Mouse (Mus musculus) liver, embryonic 11.5 days (tissue): ENCODE measurements around the gene Cyp1a2. TPM values are rescaled to one million over a fixed set of nuclear protein-coding genes. Genes with fewer than 3 reads are reported as not detected.

Source experiments
- ATAC-seq: fragments of 200-750 bp; cut with Nextera tagmentation; replicated peaks from 2 replicates; pipeline ENCODE4 v1.8.0; 2017; ENCODE audit warnings: moderate number of reproducible peaks, mild to moderate bottlenecking, moderate TSS enrichment, moderate library complexity; ENCODE audit not compliant: low FRiP score
- DNase-seq: peaks from one replicate; pipeline ENCODE4 v3.0.0-alpha.2; 2017; ENCODE audit warnings: low spot score
- H3K27ac ChIP-seq: fragments of 300-500 bp; sonication (generic); 2 replicates; pipeline ENCODE4 v1.5.1; 2014; ENCODE audit warnings: mild to moderate bottlenecking, low read depth, low read length, control low read depth
- H3K27me3 ChIP-seq: fragments of 300-500 bp; sonication (generic); replicated peaks from 2 replicates; pipeline ENCODE4 v1.6.1; 2014; ENCODE audit warnings: low read length, mixed read lengths; ENCODE audit not compliant: control insufficient read depth, insufficient read depth
- H3K36me3 ChIP-seq: fragments of 300-500 bp; sonication (generic); 2 replicates; pipeline ENCODE4 v1.6.1; 2014; ENCODE audit warnings: mild to moderate bottlenecking, low read length, moderate library complexity, mixed read lengths; ENCODE audit not compliant: control insufficient read depth, insufficient read depth
- H3K4me1 ChIP-seq: fragments of 300-500 bp; sonication (generic); replicated peaks from 2 replicates; pipeline ENCODE4 v1.6.1; 2014; ENCODE audit warnings: low read length, mixed read lengths; ENCODE audit not compliant: control insufficient read depth, insufficient read depth
- H3K4me2 ChIP-seq: fragments of 300-500 bp; sonication (generic); 2 replicates; pipeline ENCODE4 v1.6.1; 2014; ENCODE audit warnings: mild to moderate bottlenecking, control low read depth, moderate library complexity
- H3K4me3 ChIP-seq: fragments of 300-500 bp; sonication (generic); 2 replicates; pipeline ENCODE4 v1.5.1; 2014; ENCODE audit warnings: low read depth, low read length, control low read depth
- H3K9ac ChIP-seq: fragments of 300-500 bp; sonication (generic); 2 replicates; pipeline ENCODE4 v1.6.1; 2014; ENCODE audit warnings: low read depth, low read length, control low read depth
- H3K9me3 ChIP-seq: fragments of 300-500 bp; sonication (generic); 2 replicates; pipeline ENCODE4 v1.6.1; 2016; ENCODE audit warnings: low read length, inconsistent platforms, mixed read lengths; ENCODE audit not compliant: control insufficient read depth
- WGBS: fragments of 180-500 bp; shearing (Covaris S2); extraction: QIAGEN DNeasy Blood & Tissue Kit; methylation state at CpG from one replicate; pipeline ENCODE4 v1.1.7; 2014; 5-methylcytosine and 5-hydroxymethylcytosine counted together
- polyA plus RNA-seq: library from polyadenylated mRNA; unstranded; fragments of >200 nt; fragmentation: Nextera tagmentation; extraction: Ambion mirVana; gene quantifications from 2 replicates; pipeline ENCODE4 v1.2.1, GENCODE M21; 2014

The Cyp1a2 gene
- polyA plus RNA-seq, result not detected in 2 replicates

DNA sequence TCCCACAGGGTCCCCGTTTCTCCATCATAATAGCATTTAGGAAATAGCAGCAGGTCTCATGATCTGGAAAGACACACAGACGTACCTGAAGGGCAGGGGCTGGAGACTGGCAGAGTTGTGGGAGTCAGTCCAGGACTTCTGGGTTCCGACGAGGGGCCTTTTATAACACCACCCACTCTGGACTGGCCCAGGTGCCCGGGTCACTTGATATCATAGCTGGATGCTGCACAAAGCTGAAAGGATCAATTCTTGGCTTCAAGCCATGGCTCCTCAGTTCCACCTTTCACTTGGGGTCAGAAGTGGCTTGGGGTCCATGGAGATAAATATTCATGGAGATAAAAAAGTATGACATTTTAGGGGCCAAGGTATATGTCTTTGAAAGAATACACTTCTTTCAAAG lies at the start of gene Cyp1a2:
TSS of gene Cyp1a2 (minus strand) at position 184 of the 400 bp plus-strand sequence.
- Histone ChIP-seq H3K27ac (no peak within 1 kb of the TSS), H3K4me3 (no peak within 1 kb of the TSS), H3K4me2 (no peak within 1 kb of the TSS), H3K4me1 (no peaks in the 10 kb centered on the region), H3K9me3 (no peaks in the 10 kb centered on the region), H3K27me3 (peaks cover 9% of the 10 kb centered on the region), H3K36me3 (no peaks in the 10 kb centered on the region), H3K9ac (no peak within 1 kb of the TSS)
- DNase-seq (no peak), ATAC-seq (no peak)
- 73% methylated on average over 5 of the region's 5 CpGs for WGBS

DNA sequence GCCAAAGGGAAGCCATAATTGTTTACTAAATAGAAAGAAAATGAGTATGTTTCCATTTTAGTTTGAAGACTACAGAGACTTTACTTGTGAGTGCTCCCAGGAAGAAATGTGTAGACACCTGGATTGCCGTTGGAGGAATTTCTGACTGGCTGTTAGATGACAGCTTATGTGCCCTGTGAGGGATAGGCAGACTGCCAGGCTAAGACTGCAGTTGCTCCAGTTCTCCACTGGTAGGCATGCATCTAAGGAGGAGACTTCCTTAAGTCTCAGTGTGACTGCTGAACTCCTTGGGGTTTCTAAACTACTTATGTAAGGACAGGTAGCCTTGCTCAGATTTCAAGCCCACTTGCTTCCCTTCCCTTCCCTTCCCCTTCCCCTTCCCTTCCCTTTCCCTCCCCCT lies 44.8 kb upstream of the Cyp1a2 start:
- no peaks in the 10 kb centered on the region for H3K4me1 ChIP-seq
- H3K9ac ChIP-seq, result no peak overlapping the region
- no peaks in the 10 kb centered on the region for H3K27me3 ChIP-seq
- ATAC-seq, result no peak
- H3K9me3 ChIP-seq, result no peaks in the 10 kb centered on the region
- H3K27ac ChIP-seq, result no peak overlapping the region
- WGBS, result 89% methylated on average over 1 of the region's 1 CpGs
- H3K36me3 ChIP-seq, result peaks cover 27% of the 10 kb centered on the region
- H3K4me2 ChIP-seq, result no peak overlapping the region
- no peak for DNase-seq
- no peak overlapping the region for H3K4me3 ChIP-seq

DNA sequence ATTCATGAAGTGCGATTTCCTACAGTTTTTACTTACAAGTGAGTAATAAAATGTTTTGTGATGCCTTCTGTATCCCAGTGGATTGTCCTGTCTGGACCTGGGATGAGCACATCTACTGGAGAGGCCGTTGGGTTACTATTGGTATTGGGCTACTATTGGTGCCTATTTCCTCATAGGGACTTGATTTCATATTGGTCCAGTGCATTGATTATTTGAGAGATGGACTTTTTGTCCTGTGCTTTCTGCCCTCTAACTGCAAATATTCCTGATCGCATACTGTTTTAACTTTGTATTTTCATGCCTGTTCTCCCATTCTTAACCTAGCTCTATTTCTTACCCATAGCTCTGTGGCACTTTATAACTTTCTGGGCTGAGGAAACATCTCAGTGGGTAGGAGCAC lies 41.2 kb upstream of the Cyp1a2 start:
- Histone ChIP-seq H3K4me1 (no peaks in the 10 kb centered on the region), H3K4me3 (no peak overlapping the region), H3K27ac (no peak overlapping the region), H3K36me3 (peaks cover 32% of the 10 kb centered on the region), H3K9me3 (no peaks in the 10 kb centered on the region), H3K27me3 (no peaks in the 10 kb centered on the region), H3K9ac (no peak overlapping the region), H3K4me2 (no peak overlapping the region)
- 88% methylated on average over 3 of the region's 3 CpGs for WGBS
- DNase-seq, result no peak
- no peak for ATAC-seq

DNA sequence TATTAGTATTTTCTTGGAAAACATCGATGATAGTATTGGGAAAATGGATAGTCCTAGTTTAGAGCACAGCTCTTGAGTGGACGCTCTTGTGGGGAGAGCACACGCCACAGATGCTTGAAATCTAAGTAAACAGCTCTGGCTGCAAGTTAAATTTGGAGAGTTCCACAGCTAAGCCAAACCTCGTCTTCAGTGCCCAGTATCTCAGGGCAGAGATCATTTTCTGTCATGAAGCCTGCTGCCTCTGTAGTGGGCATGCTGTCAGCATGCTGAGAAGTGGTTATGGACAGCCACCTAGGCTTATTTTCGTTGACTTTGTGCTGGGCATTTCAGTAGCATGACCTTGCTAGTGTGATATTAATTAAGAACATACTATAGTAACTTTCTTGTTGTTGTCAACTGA lies 40.3 kb upstream of the Cyp1a2 start:
- H3K4me2 ChIP-seq, result no peak overlapping the region
- 88% methylated on average over 5 of the region's 5 CpGs for WGBS
- peaks cover 27% of the 10 kb centered on the region for H3K36me3 ChIP-seq
- DNase-seq (no peak), ATAC-seq (no peak)
- H3K4me3 ChIP-seq, result no peak overlapping the region
- no peaks in the 10 kb centered on the region for H3K4me1 ChIP-seq
- H3K27me3 ChIP-seq, result no peaks in the 10 kb centered on the region
- H3K9me3 ChIP-seq, result no peaks in the 10 kb centered on the region
- no peak overlapping the region for H3K27ac ChIP-seq
- no peak overlapping the region for H3K9ac ChIP-seq

DNA sequence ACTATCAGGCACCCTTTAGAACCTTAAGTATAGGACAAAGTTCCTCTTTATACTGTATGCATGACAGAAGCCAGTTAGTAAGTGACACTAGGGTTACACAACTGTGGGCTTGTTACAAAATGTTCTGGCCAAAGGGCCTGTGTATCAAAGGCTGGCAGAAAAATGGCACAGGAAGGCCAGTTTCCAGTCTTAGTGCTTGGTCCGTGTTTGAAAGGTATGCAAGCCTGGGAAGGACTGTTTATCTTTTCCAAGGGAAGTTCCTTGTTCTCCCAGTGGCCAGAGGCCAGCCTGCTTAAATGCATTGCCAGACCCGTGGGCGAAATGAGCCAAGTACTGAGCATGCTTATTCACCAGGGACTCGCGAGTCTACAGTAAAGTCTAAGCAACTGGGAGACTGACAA lies 39.8 kb upstream of the Cyp1a2 start:
- Histone ChIP-seq H3K4me3 (no peak overlapping the region), H3K27me3 (no peaks in the 10 kb centered on the region), H3K9ac (no peak overlapping the region), H3K27ac (no peak overlapping the region), H3K4me2 (no peak overlapping the region), H3K9me3 (no peaks in the 10 kb centered on the region), H3K36me3 (peaks cover 27% of the 10 kb centered on the region), H3K4me1 (no peaks in the 10 kb centered on the region)
- ATAC-seq (no peak), DNase-seq (no peak)
- 75% methylated on average over 5 of the region's 5 CpGs for WGBS

DNA sequence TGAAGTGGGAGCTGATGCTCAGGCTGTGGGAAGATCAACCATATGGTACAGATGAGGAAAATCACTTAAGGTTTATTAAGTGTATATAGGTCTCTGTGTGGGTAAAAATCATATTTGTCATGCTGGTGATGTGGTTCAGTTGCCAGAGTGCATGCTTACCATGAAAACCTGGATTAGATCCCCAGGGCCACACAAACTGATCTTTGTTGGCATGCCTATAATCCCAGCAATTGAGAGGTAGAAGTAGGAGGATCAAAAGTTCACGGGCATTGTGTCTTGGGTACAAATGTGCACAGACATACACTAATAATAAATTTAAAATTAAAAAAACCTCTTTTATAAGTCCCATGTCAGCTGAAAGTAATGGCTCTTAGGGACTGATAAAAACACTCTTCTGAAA lies 38.9 kb upstream of the Cyp1a2 start:
- Histone ChIP-seq H3K9me3 (no peaks in the 10 kb centered on the region), H3K4me3 (no peak overlapping the region), H3K4me1 (no peaks in the 10 kb centered on the region), H3K36me3 (peaks cover 24% of the 10 kb centered on the region), H3K9ac (no peak overlapping the region), H3K27ac (no peak overlapping the region), H3K4me2 (no peak overlapping the region), H3K27me3 (no peaks in the 10 kb centered on the region)
- WGBS, result 84% methylated on average over 1 of the region's 1 CpGs
- DNase-seq, result no peak
- ATAC-seq, result no peak

DNA sequence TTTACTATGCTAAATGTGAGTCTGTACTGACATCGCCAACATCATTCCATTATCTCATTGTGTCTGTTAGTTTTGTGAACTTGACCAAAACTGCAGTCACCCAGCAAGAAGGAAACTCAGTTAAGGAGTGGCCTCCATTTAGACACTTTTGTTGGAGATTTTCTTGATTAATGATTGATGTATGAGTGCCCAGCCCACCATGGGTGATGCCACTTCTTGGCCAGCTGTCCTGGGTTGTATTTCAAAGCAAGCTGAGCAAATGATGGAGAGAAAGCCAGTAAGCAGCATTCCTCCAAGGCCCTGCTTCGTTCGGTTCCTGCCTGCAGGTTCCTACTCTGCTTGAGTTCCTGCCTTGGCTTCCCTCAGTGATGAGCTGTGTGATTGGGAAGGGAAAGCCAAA lies 37.2 kb upstream of the Cyp1a2 start:
- Histone ChIP-seq H3K27ac (no peak overlapping the region), H3K36me3 (peaks cover 24% of the 10 kb centered on the region), H3K27me3 (no peaks in the 10 kb centered on the region), H3K4me2 (no peak overlapping the region), H3K4me1 (no peaks in the 10 kb centered on the region), H3K4me3 (no peak overlapping the region), H3K9ac (no peak overlapping the region), H3K9me3 (no peaks in the 10 kb centered on the region)
- 87% methylated on average over 3 of the region's 3 CpGs for WGBS
- ATAC-seq (no peak), DNase-seq (no peak)

DNA sequence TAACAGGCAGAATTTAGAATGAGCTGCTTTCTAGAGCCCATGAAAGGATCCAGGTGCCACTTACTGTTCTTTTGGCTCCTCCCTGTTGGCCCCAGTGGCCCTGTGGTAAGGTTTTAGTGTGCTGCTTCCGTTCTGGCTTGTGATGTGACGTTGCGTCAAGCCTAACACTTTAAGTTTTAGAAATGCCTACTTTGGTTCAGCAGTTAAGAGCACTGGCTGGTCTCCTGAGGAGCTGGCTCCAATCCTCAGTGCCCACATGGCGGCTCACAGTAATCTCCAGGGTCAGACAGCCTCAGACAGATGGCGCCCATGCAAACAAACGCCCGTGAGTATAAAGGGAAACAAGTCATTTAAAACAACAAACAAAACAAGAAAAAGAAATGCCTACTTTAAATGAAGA lies 34.9 kb upstream of the Cyp1a2 start:
- Histone ChIP-seq H3K36me3 (peaks cover 33% of the 10 kb centered on the region), H3K9ac (no peak overlapping the region), H3K9me3 (no peaks in the 10 kb centered on the region), H3K4me3 (no peak overlapping the region), H3K4me2 (no peak overlapping the region), H3K27me3 (no peaks in the 10 kb centered on the region), H3K27ac (no peak overlapping the region), H3K4me1 (no peaks in the 10 kb centered on the region)
- WGBS, result 89% methylated on average over 7 of the region's 7 CpGs
- ATAC-seq (no peak), DNase-seq (no peak)

DNA sequence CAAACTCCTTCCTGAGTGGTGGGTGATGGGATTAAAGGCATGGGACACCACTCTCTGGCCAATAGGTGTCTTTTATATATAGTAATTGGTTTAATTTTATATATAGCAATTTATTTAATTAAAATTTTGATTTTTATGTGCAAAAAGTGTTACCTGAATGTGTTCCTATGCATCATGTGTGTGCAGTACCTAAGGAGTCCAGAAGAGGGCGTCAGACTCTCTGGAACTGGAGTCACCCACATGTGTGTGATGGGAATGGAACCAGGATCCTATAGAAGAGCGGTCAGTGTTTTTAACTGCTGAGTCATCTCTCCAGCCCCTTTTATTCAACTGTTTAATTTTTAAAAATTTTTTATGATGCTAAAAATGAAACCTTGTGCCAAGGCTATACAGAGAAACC lies 28.7 kb upstream of the Cyp1a2 start:
- no peak overlapping the region for H3K9ac ChIP-seq
- no peak for ATAC-seq
- no peaks in the 10 kb centered on the region for H3K27me3 ChIP-seq
- WGBS, result 65% methylated on average over 2 of the region's 2 CpGs
- H3K36me3 ChIP-seq, result peaks cover 29% of the 10 kb centered on the region
- DNase-seq, result no peak
- 0 out of 2 replicates have a peak, but pooled peaks cover 5% of the 10 kb centered on the region for H3K9me3 ChIP-seq
- H3K4me2 ChIP-seq, result no peak overlapping the region
- H3K4me1 ChIP-seq, result no peaks in the 10 kb centered on the region
- H3K4me3 ChIP-seq, result no peak overlapping the region
- H3K27ac ChIP-seq, result no peak overlapping the region
